Mouse (Mus musculus) testis, adult 2 months (tissue): ENCODE data around the gene Lrmda.

Experiments used
- CTCF ChIP-seq: fragments of 200-500 bp; IDR thresholded peaks from 2 replicates; pipeline ENCODE4 v1.5.1; 2012; ENCODE audit warnings: low read depth, mild to moderate bottlenecking, inconsistent platforms, low read length, moderate library complexity; ENCODE audit not compliant: control insufficient read depth, insufficient read depth, insufficient replicate concordance
- POLR2A ChIP-seq: fragments of 200-500 bp; IDR thresholded peaks from 2 replicates; pipeline ENCODE4 v1.6.1; 2012; ENCODE audit warnings: low read depth, mild to moderate bottlenecking, inconsistent platforms, low read length, moderate library complexity; ENCODE audit not compliant: control insufficient read depth

DNA sequence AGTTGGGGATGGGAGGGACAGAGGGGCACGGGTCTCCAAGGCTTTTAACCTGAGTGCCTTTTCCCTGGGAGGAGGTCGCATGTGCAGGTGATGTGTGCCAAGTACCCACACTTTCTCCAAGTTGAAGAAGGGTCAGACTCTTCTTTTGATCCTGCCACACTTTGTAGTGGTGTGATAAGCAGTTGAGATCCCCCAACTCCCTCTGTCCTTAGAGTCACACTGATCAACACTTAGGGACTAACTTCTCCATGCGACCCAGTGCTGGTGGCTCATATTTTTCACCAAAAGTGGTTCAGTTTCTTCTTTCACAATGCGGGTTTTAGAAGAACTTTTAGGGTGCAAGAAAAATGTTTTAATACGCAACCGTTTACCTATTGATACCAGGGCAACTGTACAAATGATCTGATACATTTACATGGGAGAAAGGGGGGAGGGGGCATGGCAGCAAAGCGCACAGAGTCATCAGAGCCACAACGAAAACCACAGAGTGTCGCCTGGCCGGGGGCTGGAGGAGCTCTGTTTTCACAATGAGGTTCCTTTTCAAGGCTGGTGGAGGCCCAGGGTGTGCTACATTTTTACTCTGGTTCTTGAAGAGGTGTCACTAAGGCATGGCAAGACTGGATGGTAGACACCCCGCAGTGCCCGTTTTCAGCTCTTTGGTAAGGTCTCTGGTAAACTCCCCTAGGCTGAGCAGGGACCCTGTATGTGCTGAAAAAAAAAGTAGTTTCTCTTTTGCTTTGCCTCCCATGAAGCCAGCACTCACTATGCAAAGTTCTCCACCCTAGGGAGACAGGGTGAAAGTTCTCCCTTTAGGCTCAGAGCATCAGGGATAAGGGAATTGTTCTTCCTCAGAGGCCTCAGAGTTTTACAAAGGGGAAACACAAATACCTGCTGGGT is 685 bp downstream of the Lrmda start:
- TF ChIP-seq CTCF (no peak), POLR2A (no peak)
